Mouse (Mus musculus) telencephalon, adult 2 months (tissue): ENCODE measurements around the gene Srrm4.

ENCODE experiments used
- DNase-seq: peaks from one replicate; pipeline ENCODE4 v3.0.0-alpha.2; 2011; ENCODE audit warnings: low read depth, low spot score

Gene Srrm4

GRCm38 (mm10) chr5:116553106-116553505, 38.5 kb downstream of the Srrm4 start:
- DNase-seq = no peak

GRCm38 (mm10) chr5:116552584-116552983, 39.0 kb downstream of the Srrm4 start:
- no peak for DNase-seq

DNA sequence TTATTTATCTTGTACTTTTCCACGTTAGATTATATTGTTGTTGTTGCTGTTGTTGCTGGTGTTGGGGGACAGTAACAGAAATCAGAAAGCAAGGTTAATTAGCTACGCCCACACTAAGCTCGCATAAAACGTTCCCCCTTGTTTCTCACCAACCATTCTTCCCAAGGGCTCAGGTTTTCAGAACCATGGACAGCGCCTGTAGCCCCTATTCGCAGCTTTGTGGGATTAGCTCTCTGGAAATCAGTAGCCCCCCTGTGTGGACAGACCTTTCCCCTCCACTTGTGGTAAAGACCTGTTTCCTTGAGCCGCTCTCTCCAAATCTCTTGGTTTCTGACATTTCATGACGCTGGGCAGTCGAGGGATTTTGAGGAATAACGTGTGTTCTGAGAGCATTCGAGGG, 45.9 kb downstream of the Srrm4 start:
- DNase-seq = no peak

GRCm38 (mm10) chr5:116542317-116542716, 49.3 kb downstream of the Srrm4 start:
- DNase-seq = no peak

DNA sequence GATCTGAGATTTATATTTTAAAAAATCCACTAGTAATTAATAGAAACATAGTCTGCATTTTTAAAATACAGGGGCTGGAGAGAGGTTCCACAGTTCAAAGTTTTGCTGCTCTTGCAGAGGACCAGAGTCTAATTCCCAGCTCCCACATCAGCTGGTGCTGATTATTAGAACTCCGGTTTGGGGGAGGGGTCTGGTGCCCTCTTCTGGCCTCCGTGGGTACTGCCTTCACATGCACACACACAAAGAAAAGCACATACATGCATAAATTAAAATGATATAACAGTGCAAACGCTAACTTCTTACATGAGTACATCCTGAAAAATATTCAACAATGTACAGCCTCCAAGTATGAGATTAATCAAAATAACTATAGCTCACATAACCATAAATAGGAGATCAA, 50.5 kb downstream of the Srrm4 start:
- DNase-seq = no peak

GRCm38 (mm10) chr5:116539360-116539759, 52.3 kb downstream of the Srrm4 start:
- no peak for DNase-seq

- DNase-seq = no peak
These were observed 53.1 kb downstream of the Srrm4 start for GRCm38 (mm10) chr5:116538491-116538890.

GRCm38 (mm10) chr5:116526324-116526723, 65.3 kb downstream of the Srrm4 start:
- peak; percentile 98 for DNase-seq

DNA sequence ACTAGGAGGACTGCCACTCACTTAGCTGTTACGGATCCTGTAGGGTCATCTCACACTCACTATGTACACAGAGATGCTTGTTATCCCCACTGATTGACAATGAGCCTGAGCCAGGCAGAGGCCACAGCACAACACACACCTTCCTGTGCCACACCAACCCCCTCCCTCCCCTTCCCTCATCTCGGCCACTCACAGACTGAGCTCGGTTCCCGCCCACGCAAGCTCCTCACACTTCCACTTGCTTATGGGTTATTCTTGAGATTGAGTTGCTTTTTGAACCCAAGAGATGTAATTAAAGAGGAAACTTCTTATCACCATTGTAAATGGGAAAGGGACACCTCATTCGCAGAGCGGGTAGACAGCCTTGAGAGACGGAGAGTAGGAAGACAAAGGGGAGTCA, 66.3 kb downstream of the Srrm4 start:
- no peak for DNase-seq

GRCm38 (mm10) chr5:116523553-116523952, 68.1 kb downstream of the Srrm4 start:
- peak; percentile 90 for DNase-seq

DNA sequence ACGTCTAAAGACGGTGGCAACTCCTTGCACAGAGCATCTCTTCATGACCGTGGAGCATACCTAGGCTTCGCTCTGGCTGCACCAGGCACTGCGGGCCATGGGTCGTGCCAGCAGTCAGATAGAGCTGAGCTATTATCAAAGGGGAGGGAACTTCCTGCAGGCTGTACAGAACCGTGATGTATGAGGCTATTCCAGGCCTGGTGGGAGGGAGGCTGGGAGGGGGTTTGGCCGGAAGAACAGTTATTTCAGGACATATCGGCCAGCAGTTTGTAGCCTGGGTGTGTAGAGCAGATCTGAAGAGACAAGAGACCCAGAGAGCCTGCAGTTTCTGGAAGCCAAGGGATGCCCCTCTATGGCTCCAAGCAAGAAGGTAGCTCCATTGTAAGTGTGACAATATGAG, 68.5 kb downstream of the Srrm4 start:
- no peak for DNase-seq

- DNase-seq = no peak
These were observed 69.3 kb downstream of the Srrm4 start for GRCm38 (mm10) chr5:116522273-116522672.

- DNase-seq = no peak
These were observed 73.6 kb downstream of the Srrm4 start for GRCm38 (mm10) chr5:116518047-116518446.

- DNase-seq = no peak
These were observed 79.5 kb downstream of the Srrm4 start for GRCm38 (mm10) chr5:116512135-116512534.

- no peak for DNase-seq
These were observed 81.4 kb downstream of the Srrm4 start for GRCm38 (mm10) chr5:116510229-116510628.

- no peak for DNase-seq
These were observed 90.3 kb downstream of the Srrm4 start for GRCm38 (mm10) chr5:116501342-116501741.

DNA sequence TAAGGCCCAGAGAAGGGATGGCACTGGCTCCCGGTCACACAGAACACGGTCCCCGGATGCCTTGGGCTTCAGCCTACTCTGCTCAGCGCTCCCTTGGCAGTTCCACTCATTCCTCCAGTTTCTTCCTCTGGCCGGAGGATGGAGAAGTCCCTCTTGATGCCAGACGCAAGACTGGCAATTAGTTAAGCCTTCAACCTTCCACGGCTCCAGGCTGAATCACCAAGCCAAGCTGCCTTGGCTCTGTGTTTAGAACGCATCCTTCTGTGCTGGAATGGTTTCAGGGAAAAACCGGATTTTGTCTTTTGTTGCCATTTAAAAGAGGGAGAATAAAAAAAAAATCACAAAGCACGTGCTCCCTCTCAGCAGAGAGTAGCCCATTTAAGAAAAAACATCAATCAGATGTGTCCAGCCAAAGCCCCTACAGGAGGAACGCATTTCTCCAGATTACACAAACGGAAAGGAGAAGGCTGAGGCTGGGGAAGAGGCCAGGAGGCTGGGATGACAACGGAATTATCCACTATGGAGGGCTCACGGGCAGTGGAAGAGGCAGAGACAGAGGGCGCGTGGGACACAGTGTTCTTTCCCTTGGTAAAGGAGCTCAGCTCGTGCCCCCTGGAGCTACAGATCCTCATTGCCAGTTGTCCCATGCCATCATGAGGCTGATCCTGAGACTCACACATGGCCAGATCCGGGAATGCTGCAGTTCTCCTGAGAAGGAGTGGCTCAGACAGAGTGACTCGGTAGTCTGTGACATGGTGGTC, 92.6 kb downstream of the Srrm4 start:
- DNase-seq = peak; percentile 71

DNA sequence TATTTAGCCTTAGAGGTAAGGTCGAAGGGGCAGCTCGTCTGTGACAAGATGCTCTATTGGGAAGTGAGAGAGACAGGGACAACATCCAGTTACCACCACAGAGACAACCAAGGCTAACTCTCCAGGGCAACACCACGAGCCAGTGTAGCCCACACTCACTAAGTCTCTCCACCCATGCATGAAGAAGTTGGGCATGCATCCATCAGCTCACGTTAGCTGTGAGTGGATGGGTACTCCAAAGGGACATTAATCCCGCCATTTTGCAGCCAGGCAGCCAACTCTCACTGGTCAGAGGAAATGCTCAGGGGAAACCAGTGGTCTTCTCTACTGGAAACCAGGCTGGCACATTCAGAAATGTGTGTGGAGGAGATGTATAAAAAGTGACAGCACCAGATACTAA, 93.8 kb downstream of the Srrm4 start:
- no peak for DNase-seq

DNA sequence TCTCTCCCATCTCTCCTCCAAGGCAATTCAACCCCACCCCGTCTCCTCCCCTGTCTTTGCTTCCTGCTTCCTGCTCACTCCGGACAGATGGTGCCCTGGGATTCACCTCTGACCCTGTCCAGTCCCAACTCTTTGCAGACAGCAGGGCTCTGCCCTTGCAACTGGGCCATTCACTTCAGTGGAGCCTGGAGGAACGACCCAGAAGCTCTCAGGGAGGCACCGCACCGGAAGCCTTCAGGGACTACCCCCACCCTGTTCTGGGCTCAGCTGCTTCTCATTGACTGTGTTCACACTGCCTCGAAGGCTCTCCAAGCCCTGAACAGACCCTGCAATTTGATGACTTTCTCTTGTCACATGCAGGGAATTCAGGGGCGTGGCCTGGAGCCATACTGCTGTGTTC, 94.4 kb downstream of the Srrm4 start:
- no peak for DNase-seq

DNA sequence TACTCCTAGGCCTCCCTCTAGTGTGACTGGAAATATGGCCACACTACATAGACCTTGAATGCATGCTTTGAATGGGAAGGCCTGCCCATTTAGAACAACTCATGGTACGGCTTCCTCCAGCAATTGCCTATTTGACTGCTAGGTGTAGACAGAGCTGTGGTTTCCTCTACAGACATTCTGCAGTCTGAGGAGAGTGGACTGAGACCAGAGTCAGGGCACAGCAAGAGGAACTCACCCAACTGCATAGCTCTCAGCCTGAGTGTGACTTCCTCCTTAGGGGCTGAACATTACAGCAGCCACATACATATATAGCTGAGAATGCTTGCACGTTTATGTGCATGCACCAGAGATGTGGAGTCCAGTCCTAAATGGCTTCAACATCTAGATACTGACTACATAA, 94.9 kb downstream of the Srrm4 start:
- DNase-seq = no peak

GRCm38 (mm10) chr5:116495466-116495865, 96.2 kb downstream of the Srrm4 start:
- no peak for DNase-seq

- DNase-seq = no peak
These were observed 97.2 kb downstream of the Srrm4 start for GRCm38 (mm10) chr5:116494377-116494776.

- no peak for DNase-seq
These were observed 98.9 kb downstream of the Srrm4 start for GRCm38 (mm10) chr5:116492726-116493125.
